Mouse (Mus musculus) heart, postnatal 4 days (tissue): ENCODE measurements at regions not wholly inside any gene's neighbourhood (a gene's known extent, or its start where the extent isn't known, plus 50 kb on each side); places are given as distances from the start of the nearest gene placed in this dataset.

ENCODE experiments used
- DNase-seq: peaks from one replicate; pipeline ENCODE4 v3.0.0; 2021

DNA sequence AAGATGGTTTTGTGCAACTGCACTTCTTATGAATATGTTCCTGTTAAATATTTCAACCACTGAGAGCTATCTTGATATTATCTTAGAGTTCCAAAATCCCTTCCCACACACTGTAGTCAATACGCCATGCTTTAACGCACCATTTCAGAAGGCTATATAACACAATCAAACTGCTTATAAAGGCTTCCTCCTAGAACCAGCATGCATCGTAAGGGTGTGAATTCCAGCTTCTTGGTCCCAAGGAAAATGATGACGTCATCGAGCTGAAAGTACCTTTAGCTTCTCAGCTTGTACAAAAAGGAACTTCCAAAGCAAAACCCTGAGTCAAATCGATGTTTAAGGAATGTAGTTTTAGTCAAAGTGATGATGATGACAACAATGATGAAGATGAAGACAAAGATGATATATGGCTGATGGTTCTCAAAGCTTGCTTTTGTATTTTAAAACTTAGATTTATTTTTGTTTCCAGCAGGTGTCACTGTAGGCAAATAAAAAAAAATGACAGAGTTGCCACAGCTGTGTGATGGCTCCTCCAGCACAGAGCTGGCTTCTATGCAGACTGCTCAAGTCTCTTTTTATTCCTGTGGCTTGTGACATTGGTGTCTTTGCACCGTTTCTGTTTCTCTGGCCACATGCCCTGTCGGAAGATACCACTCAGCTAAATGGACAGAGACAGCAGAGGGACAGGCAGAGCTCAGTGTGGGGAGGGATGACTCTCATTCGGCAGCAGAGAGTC, 150.6 kb upstream of the Dnajc19 start:
- DNase-seq = no peak

DNA sequence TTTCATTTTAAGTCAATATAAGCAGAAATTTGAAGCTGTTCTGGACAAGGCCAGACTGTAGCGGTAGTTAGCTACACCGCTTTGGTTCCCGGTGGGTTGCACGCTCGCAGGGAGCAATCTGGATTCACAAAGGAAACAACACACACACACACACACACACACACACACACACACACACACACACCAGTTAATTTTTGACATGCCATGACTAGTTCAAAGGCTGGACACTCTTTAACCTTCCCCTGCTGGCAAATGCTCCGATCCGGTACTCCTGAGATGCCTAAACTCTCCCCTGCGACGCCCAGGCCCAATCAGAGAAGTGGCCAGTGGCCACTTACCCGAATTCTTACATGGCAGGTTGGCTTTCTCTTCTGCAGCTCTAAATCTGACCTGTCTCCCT, 141.2 kb upstream of the Dnajc19 start:
- no peak for DNase-seq

DNA sequence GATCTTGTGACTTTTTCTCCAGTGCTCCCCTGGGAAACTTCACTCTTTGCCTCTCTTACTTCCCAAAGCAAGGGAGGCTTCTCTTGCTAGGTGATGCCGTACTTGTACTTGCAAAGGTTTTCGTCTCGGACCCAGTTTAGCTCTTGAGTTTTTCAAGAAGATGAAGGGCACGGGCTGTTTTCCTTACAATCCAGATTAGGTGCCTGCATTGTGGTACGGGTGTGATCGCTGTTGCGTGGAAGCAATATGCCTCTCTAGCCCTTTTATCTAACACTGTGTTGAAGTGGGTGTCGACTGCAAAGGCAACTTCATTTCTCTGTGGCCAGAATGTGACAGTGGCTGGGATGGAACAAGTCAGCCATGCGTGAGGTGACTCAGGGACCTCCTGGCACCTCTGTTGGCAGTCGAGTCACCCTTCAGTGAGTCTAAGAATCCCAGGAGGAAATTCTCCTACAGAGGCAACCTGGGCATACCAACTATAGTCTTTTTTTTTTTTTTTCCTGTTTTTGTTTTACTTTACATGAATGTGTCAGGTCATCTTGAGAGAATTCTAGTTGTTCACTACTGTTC, 138.7 kb upstream of the Dnajc19 start:
- DNase-seq = no peak

DNA sequence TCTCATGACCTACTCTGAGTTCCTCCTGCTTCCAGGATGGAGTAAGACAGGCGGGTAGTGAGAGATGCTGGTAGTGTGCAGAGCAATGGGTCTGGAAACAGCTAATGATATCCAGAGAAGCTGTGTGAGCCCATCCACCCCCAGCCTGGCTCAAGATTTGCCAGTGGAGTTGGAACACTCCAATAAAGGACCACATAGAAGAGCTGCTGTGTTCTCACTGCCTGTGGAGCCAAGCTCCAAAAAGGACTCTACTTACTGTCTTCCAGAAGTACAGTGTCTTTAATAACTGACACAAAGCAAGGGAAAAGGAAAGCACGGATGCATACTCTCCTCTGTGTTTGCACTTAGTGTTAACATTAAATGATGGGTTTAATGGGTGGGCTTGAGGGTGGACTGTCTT, 138.0 kb upstream of the Dnajc19 start:
- no peak for DNase-seq

DNA sequence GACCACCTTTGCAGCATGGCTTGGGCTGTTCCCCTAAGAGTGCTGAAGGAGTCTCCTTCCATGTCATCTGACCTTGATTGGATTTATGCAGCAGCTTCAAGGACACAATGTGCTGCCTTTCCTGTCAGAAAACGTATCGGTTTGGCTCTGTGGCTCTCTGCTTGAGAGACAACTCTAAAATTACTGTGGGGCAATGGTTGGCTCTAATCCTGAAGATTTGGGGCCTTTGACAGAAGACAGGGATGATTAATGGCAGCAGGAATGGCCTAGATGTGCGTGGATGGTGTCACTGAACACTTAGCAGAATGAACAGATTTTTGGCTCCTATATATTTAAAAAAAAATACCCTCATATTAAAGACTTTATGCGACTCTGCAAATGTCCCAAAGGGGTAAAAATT, 136.8 kb upstream of the Dnajc19 start:
- no peak for DNase-seq

DNA sequence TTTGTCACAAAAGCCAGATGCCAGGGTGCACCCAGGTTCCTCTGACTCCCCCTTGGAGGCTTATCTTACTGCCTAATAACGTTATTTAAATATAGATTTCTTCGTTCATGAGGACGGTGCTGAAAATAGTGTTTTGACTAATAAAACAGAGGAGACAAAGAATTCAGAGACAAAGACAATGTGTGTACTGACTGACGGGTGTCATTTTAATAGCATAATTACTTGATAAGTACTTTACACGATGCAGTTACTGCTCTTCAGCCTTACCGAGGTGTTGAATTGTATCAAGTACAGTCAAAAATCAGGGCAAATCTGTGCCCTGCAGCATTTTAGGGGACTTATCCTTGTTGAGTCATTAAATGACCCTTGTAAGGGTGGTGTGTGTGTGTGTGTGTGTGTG, 133.1 kb upstream of the Dnajc19 start:
- DNase-seq = no peak

DNA sequence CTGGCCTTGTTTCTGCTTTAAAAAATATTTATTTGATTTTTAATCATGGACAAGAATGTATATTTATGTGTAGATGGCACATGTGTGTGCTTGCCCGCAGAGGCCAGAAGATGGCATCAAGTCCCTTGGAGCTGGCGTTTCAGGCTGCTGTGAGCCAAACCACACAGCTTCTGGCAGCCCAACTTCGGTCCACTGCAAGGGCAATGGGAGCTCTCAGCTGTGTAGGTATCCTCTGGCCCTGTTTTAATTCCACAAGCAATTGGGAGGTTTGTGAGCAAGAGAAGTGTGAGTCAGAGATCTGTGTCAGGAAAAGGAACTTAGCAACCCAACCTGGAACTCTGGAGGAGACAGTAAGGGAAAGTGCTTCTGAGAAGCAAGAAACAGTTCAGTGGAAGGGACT, 125.3 kb upstream of the Dnajc19 start:
- no peak for DNase-seq

DNA sequence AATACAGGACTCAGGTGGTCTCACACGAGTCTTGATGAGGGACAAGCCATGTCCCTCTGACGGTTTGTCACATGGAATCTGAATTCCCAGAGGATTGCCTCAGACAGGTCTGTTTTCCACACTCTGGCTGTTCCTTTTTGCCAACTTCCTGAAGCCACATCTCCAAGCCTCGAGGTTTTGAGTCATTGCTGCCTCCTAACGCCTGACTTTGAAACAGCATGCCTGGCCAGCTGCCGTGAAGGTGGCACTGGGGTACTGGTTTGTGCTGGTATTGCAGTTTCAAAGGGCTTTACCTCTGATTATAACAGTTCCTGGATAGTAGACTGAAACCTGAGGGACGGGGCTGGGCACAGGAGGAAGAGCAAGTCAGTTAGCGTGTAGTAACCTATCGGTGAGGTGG, 117.1 kb upstream of the Dnajc19 start:
- DNase-seq = peak; percentile 68

DNA sequence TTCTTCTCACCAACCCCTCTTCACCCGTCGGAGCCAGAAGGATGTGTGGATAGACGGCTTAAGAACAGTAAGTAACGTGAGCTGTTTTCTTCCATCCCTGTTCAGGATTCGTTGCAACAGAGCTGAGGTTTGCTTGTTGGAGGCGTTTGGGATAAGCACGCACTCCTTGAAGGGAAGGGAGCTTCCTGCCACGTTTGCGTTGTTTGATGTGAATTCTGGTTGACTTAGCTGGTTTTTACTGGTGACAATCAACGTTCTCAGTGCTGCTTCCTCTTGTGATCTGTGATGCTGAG, 116.0 kb upstream of the Dnajc19 start:
- no peak for DNase-seq

DNA sequence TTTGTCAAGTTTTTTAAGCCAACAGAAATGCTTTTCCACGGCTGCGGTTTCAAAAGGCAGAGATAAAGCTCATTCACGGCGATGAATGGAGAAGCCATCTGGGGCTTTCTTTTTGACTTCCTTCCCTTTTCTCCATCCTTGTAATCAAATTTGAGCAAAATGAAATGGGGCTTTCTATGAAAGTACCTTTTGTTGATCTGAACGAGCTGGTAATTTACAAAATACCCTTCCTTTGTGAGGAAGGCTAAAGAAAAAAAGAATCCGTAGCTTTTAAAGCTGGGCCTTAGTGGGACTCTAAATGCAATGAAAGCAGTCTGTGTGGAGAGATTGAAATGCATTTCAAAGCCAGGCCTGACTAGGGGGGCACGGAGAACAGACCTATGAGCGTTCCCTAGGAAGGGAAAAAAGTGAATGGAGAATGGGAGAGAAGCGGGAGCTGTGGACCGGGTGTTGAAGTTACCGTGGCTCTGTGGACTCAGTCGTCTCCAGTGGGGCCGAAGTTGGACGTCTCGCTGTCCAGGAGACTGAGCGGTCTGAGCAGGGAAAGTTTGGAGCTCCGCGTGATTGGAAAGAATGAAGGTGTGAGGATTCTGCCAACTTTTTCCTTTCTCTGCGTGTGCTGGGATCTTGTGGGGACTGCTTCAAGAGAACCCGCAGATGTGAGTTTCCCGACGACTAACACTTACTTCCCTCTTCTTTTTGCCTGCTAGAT, 115.5 kb upstream of the Dnajc19 start:
- DNase-seq = no peak

DNA sequence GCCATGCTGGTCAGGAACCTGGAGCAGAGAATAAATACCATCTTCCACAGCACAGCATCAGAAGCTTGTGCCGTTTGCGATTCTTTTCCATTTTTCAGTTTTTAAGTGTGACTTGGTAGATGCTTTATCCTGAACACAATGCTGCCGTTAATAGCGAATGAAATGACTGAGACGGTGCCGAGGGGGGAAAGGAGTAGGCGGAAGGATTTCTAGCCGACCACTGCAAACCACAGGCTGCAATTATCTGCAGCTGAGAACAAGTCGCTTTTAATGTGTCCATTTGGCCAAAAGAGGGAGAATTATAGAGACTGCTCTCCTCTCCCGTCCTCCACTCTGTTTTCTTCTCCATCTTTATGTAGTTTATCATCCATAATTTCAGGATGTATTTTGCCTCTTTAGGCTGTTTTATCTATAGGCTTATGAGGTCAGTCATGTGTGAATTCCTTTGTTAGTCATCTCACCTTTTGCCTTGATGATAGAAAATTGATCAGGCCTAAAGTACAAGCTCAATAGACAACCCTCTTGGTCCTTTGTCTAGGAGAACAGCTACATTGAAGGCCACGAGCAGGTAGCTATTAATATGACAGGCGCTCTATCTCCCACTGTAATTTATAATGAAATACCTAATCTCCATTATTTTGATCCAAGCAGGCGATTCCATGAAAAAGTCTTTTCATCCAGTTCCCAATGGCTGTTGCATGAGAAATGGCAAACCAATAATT, 114.8 kb upstream of the Dnajc19 start:
- DNase-seq = no peak

DNA sequence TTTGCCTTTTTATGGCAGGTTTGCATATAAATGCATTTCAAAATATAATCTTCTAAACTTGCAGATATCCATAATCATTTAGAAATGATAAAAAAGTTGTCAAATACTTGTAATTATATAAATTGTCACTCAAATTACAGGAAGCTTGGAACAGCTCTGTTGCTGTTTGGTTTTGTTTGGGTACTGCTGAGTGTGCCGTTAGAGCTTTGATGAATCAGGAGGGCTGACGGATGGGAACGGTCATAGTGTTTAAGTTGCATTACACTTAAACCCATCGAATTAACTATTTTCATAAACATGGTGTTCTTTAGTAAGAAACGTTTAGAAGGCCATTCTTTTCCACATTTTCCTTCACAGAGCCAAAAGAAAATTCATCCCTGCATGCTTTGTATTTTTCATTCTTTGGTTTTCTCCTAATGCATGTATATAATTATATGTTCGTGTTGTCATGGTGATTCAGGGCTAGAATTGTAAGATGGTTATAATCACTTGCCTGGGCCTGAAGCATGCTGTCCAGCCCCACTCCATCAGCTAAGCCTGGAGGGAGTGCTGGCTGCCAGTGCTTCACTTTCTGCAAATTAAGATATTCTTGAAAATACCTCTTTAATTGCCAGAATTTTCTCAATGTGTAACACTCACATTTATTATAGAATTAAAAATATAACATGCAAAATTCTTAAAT, 92.4 kb upstream of the Dnajc19 start:
- DNase-seq = no peak

DNA sequence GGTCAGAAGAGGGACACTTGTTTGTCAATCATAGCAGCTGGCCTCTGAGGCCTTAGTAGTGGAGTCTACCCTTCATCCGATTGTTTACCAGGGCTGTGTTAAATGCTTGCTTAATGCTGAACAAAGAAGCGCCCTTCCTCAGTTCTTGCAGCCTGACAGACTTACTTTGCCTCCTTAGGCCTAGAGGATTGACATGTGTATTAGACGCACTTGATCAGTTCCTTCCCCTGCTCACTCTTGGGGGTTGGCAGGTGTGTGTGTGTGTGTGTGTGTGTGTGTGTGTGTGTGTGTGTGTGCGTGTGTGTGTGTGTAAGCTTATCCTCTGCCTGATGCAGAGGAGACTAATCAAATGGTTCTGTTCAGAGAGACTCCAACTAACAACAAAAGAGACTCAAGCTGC, 91.8 kb upstream of the Dnajc19 start:
- DNase-seq = no peak

DNA sequence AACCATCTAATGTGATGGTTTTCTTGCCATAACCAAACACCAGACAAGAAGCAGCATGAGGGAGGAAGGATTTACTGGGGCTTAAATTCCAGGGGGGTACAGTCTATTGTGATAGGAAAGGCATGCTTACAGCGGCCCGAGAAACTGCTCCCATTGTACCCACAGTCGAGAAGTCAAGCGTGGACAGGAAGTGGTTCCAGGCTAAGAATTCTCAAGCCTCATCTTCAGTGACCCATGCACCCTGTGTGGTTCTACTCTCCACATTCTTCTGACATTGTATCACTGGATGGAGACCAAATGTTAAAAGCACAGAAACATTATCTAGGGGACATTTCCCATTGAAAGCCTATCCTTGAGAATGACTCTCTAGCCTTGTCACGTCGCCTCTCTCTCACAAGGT, 90.8 kb upstream of the Dnajc19 start:
- no peak for DNase-seq

DNA sequence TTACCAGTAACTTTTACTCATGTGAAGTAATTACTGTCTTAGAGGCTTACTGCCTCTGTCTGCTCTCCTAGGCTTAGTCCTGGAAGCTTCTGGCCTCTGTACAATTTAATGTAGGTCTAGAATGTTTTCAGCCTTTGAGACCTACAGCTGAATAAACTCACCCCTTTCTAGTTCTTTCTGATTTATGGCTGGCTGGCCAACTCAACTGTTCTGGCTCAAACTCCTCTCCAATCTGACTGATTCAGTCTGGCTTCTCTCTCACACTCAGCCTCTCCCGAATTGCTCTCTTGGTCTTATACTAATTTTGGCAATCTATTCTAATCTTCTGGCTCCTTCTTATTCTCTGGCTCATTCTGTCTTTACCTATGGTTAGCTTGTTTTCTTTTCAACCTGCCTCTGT, 87.0 kb upstream of the Dnajc19 start:
- no peak for DNase-seq

DNA sequence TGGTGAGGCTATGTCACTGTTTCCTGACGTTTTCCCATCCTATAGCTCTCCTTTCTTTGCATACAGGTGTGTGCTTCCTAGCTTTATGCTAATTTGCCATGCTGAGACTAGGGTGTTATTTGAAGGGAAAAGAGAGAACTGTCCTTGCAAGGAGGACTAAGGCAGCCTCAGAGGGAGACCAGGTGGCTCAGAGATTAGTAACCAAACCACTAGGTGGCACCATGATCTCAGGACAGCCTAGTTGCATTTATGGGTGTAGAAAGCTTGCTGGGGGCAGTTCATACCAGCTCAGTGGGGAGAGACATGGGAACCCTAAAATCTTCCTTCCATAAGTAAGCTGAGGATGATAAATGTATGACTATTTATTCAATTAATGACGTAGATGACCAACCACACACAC, 68.9 kb upstream of the Dnajc19 start:
- no peak for DNase-seq

DNA sequence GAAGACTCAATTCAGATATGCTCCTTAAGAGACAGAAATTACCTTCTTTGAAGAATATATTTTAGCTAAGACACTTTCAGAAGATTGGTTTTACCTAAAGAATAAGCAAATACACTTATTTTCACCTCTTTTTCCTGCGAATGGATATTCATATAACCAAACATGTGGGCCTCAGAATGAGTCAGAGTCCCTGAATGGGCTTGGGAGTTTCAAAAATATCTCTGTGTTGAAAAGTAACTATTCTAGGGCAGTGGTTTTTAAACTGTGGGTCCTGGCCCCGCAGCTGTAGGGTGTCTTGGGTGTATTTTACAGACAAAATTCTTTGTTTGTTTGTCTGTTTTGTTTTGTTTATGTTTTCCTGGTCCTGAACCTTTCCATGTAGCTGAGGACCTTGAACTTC, 62.5 kb upstream of the Dnajc19 start:
- DNase-seq = no peak

DNA sequence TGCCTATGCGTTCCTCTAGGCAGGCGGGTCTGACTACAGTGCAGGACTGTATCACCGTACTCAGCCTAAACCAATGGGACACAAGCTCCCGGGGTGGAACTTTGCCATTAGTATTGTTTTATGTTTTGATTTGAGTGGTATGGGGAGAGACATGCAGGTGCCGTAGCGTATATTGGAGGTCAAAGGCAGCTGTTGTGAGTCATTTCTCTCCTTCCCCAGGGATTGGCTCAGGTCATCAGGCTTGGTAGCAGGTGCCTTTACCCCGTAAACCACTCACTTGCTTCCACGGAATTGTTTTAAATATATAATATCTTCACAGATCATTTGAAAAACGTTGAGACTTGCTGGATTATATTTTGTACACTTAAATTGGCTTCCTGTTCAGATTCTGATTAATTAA, 58.1 kb upstream of the Dnajc19 start:
- no peak for DNase-seq

DNA sequence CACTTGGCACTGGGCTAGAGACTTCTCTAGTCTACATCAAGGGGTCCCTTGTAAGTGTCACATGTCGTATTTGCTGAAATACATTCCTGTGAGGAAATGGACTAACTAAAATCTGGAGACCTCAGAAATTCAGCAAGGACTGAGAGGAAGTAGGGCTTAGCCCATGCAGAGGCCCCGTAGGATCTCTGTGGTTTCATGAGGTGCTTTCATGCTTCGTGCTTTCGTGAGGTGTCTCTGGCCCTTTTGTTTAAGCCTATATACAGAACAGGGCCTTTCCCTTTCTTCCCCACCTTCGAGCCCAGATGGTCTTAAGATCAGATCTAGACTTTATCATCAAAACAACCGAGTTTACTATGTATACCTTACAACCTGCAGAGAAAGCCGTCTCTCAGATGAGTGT, 56.9 kb upstream of the Dnajc19 start:
- no peak for DNase-seq

DNA sequence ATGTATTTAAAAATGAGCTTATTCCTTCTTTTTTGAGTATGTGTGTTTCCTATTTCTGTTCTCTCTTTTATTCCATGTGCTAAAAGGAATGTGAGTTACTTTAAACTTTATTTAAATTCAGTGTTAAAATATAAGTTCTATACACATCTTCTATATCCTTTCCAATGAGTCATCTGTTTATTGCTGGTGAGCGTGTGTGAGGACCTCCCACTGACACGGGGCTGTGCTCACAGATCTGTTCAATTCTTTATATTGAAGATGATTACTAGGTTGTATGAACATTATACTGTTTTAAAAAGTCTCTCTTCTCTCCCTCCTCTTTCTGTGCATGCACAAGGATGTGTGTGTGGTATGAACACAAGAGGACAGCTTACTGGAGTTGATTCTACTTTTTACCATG, 55.3 kb upstream of the Dnajc19 start:
- no peak for DNase-seq
